Mouse (Mus musculus) megakaryocyte-erythroid progenitor cell, adult 5-6 weeks (primary cell): ENCODE data around the gene Ing4. TPM values are rescaled to one million over a fixed set of nuclear protein-coding genes. Genes with fewer than 3 reads are reported as not detected.
"Not testable (repeated sequence)": the region's sequence is repeated elsewhere in the genome, so short reads cannot be mapped to it uniquely, and the experiment has no call there.

Experiments
- ATAC-seq: replicated peaks from 2 replicates; pipeline ENCODE4 v1.8.0; 2016; ENCODE audit warnings: mild to moderate bottlenecking, inconsistent platforms; ENCODE audit not compliant: severe bottlenecking, poor library complexity, low FRiP score, low TSS enrichment
- total RNA-seq, 2 experiments: library from RNA; stranded (forward) in 1 of 2; stranded (reverse) in 1 of 2; fragments of 200-1000, 215-1000 nt in 1 of 2; fragments of >200 nt in 1 of 2; fragmentation: Nextera tagmentation in 1 of 2; gene quantifications; 2 replicates each; pipeline ENCODE4 v1.2.3; 2014 to 2017

Ing4 gene
- total RNA-seq, 2 experiments from 2014 or later: 43.0 to 45.9 TPM

DNA sequence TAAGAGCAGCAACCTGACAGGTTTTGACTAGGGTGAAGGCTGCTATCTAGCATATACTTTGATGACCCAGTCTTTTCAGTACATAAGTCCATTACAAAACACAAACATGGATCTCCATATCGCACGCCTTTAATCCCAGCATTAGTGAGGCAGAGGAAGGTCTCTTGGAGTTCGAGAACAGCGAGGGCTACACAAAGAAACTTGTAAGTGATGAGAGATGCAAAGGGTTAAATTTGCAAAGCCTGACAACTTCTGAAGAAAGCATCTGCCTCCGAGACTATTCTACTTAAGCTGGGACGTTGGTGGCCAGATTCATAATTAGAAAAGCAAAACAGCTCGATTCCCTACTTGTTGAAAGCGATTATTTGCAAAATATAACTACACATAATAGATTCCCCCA, 429 bp upstream of the Ing4 start:
- ATAC-seq: no peak; the same call in 1 of the 2 replicates

DNA sequence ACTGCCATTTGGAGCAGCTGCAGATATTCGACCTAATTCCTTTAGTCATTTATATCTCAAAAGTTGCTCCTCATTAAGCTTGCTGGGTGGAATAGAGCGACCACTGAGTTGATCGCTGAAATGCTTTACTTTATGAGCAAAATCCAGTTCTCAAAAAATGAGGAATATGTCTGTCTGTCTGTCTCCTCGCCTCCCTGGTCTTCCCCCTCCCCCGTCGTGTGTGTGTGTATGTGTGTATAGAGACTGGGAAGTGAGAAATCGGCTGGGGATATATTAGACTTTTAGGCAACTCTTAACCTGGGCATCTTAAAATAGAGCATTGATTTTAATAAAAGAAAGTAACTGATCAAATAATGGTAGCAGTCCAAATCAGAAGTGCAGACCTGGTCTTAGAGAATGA, 661 bp downstream of the Ing4 start:
- ATAC-seq: no peak

DNA sequence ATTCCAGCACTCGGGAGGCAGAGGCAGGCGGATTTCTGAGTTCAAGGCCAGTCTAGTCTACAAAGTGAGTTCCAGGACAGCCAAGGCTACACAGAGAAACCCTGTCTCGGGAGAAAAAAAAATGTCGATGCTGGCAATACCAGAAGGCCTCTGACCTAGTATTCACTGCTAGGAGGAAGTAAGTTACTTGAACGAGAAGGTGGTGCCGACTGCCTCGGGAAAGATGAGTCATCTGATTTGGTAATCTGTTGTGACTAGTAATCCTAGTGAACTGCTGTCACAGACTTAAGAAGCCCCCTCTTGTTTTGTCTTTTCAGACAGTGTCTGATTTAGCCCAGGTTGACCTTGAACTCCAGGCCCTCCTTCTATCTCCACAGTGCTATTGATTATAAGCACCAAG, 1.5 kb downstream of the Ing4 start:
- no peak for ATAC-seq

DNA sequence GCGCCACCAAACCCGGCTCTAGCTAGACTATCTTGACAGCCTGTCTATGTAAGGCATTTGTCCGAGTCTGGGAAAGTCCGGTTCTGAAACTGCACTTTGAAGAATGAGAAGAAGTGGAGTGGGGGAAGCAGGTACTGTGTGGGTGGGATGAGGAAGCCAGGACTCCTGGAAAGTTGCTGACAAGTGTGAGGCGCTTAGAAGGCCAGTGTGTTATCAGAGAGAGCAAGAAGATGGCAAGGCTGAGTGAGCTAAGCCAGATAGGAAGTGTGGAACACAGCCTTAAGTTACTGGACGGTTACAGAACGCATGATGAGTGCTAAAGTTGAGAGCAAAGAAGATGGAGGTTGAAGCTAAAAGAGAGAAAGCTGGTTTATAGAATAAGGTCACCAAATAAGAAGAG, 2.5 kb downstream of the Ing4 start:
- ATAC-seq: no peak

DNA sequence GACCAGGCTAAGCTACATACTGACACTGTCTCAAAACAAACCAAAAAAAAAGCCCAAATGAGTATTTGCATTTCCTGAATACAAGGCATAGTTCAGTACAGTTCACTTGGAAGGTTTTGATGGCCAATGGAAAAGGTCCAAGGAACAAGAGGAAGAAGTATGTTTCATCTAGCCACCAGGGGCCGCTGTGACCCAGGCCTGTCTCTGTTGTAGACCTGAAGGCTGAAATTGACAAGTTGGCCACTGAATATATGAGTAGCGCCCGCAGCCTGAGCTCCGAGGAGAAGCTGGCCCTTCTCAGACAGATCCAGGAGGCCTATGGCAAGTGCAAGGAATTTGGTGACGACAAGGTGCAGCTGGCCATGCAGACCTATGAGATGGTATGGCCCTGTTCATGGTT, 7.1 kb downstream of the Ing4 start:
- ATAC-seq: peak; percentile 76

DNA sequence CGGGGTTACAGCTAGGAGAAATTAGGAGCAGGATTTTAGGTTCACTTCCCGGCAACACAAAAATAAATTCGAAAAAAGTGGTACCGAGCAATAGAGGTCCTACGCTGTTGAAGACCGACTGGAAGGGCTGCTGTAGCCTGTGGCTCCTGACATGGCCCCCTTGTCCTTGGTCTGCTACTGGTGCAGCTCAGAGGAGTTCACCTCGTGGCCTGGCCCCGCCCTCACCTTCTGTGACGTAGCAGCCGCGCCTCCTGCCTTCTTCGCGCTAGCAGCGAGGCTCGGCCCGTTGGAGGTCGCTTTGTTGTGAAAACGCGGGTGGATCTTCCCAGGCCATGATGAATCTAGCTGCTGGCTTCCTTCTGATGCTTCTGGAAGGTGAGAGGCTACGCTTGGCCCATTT, 10.1 kb downstream of the Ing4 start, which contains the start of gene Acrbp:
Gene Acrbp, plus strand, starts transcription at position 12 of the 400 bp plus-strand sequence.
- no peak for ATAC-seq

DNA sequence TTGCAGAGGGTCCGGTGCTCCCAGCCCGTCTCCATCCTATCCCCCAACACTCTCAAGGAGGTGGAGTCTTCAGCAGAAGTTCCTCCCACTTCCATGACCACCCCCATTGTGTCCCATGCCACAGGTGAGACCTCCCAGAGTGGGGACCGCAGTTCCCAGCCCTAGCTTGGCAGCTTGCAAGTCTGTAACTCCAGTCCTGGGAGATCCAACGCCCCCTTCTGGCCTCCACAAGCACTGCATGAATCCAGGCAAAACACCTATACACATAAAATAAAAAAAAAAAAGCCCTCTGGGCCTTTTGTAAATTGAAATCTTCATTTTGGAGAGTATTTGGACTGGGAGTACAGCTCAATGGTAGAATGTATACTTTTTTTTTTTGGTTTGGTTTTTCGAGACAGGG, 11.7 kb downstream of the Ing4 start:
- ATAC-seq: no peak

DNA sequence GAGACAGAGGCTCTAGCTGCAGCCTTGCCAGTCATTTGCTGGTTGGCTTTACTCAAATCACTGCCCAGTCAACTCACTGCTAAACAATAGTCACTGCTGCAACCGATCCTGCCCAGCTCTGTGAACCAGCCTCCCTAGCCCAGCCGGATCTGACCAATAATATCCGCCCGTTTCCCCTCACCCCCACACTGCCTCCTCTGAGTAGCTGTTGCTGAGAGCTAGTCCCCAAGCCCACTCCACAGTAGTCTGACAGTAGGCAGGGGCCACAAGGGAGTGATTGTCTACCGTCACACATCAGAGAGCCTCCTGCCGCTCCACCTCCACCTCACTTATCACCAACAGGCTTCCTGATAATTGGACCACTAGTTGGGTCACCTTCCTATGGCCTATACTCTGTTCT, 21.9 kb downstream of the Ing4 start:
- ATAC-seq: peak; percentile 24; the same call in 1 of the 2 replicates

DNA sequence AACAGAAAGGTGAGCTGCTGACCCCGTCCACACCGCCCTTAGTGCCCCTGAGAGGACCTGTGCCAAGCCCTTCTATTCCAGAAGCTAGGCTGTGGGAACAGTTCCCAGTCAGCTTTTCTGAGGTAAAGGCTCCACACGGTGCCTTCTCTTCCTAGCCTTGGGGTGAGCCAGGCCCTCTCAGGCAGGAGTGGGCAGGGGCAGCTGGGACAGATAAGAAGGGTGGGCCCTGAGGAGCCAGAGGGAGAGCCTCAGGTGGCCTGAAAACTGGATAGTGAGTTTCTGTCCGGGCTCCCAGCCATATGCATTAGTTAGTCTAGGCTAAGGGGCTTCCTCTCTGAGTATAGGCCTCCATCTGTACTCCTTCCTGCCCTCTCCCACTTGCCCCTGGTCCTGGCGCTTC, 23.0 kb downstream of the Ing4 start:
- ATAC-seq: peak; percentile 47; the same call in 1 of the 2 replicates

DNA sequence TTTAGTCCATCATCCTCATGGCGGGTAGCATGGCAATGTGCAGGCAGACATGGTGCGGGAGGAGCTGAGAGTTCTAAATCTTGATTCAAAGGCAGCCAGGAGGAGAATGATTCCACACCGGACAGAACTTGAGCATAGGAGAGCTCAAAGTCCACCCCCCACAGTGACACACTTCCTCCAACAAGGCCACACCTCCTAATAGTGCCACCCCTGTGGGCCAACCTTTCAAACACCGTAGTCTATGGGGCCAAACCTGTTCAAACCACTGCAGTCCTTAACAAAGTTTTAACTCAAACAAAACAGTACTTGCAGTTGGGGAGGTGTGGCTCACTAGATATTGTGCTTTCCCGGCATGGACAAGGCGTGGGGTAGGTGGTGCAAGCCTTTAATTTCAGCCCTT, 24.3 kb downstream of the Ing4 start:
- no peak for ATAC-seq

DNA sequence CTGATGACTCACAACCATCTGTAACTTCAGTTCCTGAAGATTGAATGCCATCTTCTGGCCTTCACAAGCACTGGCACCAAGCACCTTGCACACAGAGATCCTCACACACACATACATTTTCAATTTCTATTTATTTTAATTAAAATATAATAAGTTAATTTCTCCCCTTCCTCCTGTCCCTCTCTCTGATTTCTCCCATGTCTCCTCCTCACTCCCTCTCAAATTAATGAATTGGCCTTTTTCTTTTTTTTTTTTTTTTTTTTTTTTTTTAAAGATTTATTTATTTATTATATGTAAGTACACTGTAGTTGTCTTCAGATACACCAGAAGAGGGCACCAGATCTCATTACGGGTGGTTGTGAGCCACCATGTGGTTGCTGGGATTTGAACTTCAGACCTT, 25.7 kb downstream of the Ing4 start:
- ATAC-seq: not testable (repeated sequence)

DNA sequence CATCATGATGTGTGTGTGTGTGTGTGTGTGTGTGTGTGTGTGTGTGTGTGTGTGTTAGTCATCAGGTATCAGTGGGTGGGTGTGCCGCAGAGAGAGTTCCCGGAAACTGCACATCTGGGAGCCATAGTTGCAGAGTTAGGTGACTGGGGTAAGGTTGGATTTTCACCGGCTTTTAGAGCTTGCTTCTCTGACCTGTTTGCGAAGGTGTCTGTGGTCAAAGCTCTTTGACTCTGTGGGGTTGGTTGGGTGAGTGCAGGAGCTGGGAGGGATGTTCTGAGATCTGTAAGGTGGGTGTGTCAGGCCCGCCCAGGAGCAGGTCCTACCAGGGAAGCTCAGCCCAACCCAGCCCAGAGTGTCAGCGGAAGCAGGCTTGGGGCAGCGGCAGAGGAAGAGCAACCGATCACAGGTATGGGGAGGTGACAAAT, 28.0 kb downstream of the Ing4 start, which contains the start of gene Lpar5:
Gene Lpar5, plus strand, starts transcription at position 350 of the 425 bp plus-strand sequence.
- no peak for ATAC-seq

DNA sequence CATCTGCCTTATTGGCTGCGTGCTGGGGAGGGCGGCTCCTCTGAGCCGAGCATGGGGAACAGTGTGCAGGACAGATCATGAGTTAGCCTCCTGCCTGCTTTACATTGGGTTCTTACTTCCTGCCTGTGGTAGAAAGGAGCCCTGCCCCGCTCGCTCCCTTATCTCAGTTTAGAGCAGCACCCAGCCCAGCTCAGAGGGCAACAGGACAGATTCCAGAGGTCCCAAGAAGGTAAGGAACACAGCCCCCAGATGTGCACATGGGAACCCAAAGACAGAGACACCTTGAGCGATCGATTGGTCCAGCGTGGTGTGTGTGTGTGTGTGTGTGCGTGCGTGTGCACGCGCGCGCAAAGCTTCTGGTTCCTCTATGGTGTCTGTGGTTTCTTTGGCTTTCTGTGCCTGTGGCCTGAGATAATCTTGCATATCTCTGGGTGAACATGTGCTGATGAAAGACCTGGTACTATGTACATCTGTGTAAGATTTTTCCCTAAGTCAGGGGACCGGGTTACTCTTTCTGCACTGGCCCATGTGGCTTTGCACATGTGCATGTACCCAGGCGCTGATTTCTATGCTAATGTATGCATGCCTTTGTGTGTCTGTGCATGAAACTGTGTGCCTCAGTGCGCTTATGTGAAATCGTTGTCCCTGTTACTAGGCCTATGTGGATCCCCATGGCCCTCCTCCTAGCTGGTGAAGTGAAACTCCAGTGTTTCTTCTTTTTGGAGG, 31.8 kb downstream of the Ing4 start:
- ATAC-seq: peak; percentile 93

DNA sequence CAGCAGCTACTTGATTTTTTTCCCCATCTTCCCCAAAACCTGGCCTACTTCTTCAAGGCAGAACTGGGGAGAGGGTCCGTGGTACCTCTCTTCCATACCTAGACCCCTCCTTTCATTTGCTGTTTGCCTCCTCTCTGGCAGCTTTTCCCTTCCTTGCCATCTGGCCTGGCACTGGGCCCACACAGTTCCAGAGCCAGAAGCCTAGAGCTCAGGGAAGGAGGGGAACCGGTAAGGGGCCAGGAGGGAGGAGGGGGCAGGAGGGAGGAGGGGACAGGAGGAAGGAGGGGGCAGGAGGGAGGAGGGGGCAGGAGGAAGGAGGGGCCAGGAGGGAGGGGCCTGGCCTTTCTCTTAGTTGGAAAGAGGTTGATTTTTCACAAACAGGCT, 32.3 kb downstream of the Ing4 start:
- ATAC-seq: no peak

DNA sequence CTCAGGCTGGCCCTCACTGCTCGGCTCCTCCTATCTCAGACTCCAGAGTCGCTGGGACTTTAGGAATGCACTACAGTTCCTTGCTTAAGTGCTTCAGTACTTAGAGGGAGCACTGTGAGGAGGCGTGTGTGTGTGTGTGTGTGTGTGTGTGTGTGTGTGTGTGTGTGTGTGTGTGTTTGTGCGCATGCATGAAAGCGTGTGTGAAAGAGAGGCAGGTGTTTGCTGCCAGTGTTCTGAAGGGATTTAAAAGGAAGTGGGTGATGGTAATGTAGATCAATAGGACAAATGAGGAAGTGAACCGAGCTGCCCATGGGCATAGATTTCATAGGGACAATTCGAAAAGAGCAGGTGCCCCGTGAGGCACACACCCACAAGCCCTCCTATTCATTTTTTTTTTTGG, 34.3 kb downstream of the Ing4 start:
- no peak for ATAC-seq

DNA sequence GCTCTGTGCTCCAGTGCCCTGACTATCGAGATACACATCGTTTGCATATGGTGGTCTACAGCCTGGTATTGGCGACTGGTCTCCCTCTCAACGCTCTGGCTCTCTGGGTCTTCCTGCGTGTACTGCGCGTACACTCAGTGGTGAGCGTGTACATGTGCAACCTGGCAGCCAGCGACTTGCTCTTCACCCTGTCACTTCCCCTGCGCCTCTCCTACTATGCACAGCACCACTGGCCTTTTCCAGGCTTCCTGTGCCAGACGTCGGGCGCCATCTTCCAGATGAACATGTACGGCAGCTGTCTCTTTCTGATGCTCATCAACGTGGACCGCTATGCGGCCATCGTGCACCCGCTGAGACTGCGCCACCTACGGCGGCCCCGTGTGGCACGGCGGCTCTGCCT, 41.8 kb downstream of the Ing4 start:
- ATAC-seq: no peak

DNA sequence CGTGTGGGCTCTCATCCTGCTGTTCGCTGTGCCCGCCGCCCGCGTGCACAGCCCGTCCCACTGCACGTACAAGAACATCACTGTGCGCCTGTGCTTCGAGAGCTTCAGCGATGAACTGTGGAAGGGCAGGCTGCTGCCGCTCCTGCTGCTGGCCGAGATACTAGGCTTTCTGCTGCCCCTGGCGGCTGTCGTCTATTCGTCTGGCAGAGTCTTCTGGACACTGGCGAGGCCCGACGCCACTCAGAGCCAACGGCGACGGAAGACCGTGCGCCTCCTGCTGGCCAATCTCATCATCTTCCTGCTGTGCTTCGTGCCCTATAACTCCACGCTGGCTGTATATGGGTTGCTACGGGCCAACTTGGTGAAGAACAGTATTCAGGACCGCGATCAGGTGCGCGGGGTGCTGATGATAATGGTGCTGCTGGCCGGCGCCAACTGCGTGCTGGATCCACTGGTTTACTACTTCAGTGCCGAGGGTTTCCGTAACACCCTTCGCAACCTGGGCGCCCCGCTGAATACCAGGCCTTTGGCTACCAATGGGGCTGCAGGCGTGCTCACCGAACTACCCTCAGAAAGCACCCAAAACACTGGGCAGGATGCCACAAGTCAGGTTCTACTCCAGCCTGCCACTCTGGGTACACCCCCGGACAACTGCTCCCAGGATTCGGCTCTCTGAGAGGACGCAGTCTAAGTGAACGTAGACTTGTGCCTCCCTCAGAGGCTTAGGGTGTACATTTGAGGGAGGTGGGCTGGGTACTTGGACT, 42.4 kb downstream of the Ing4 start:
- 0 out of 2 replicates have a peak, but pooled peaks have one; percentile 27 for ATAC-seq

DNA sequence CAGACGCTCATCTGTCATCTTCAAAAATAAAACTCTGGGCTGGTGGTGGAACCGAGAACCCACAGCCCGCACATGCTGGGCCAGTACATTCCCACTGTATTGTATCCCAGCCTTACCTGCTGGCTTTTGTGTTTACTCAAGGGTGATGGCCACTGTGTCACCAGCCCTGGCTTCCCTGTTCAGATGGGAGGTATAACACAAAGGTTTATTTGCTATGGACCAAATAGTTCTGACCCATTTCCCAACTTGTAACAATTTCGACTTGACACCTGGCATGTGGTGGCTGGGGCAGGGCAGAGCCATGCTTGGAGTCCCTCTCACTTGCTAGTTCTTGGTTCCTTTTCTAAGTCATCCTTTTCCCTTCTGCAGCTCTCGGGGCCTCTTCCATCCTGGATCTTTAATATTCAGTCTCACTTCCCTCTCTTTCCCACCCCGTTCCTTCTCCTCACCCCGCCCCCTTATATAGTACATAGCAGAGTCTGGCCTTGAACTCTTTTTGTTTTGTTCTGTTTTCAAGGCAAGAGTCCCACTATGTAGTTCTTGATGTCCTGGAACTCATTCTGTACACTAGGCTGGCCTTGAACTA, 43.3 kb downstream of the Ing4 start:
- no peak for ATAC-seq

DNA sequence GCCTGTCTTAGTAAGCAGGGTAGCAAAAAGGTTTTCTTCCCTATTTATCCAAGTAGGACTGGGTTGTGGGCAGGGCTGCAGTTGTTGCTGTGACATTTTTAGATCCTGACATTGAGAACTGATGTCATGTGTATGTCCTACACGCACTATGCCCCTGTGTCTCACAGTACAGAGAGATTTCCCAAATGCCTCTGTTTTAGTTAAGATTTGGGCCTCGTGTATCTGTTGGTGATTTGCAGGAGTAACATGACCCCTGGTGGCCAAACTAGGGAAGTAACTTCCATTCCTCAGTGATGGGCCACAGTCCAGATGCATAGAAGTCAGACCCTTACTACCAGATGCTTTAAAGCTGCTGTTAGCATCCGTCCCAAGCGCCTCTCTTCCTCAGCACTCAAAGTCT, 44.9 kb downstream of the Ing4 start:
- peak; percentile 62 for ATAC-seq

DNA sequence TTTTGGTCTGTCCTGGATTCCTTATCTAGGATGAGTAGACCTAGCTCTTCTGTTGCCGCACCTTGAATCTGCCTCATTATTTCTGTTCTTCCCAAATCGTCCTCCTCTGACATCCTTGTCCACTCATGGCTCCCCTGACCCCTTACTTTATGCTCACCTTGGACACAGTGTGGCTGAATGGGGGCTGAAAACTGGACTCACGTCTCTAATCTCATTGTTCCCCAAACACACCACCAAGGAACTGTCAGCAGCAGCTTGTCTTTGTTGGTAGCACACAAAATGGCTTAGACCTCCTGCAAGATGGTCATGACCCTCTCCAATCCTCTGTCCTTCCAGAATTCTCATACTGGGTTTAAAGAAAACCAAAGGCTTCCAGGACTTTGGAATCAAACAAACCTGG, 48.4 kb downstream of the Ing4 start:
- ATAC-seq: no peak
